Mouse (Mus musculus): Measurements from ENCODE around the gene Vstm4.

Gene Vstm4

GRCm38 (mm10) chr14:32859831-32860569, 3.4 kb downstream of the Vstm4 start:
- DNase-seq: peak in 1 of 2 experiments; percentile 24

GRCm38 (mm10) chr14:32861149-32861581, 4.6 kb downstream of the Vstm4 start:
- DNase-seq: peak; percentile 56 to 67

- DNase-seq: no peak
These were observed 5.1 kb downstream of the Vstm4 start for GRCm38 (mm10) chr14:32861656-32862055.

GRCm38 (mm10) chr14:32865331-32865730, 8.8 kb downstream of the Vstm4 start:
- no peak for DNase-seq

- DNase-seq: no peak
These were observed 15.4 kb downstream of the Vstm4 start for GRCm38 (mm10) chr14:32871963-32872362.

- DNase-seq: peak; percentile 27 to 55
These were observed 21.0 kb downstream of the Vstm4 start for GRCm38 (mm10) chr14:32877549-32877948.

GRCm38 (mm10) chr14:32880332-32880731, 23.8 kb downstream of the Vstm4 start:
- DNase-seq: no peak

GRCm38 (mm10) chr14:32881693-32882092, 25.1 kb downstream of the Vstm4 start:
- no peak for DNase-seq

- peak; percentile 31 to 69 for DNase-seq
These were observed 32.5 kb downstream of the Vstm4 start for GRCm38 (mm10) chr14:32888876-32889674.

GRCm38 (mm10) chr14:32894341-32894853, 37.8 kb downstream of the Vstm4 start:
- peak in 1 of 2 experiments; percentile 7 for DNase-seq

- DNase-seq: no peak
These were observed 38.3 kb downstream of the Vstm4 start for GRCm38 (mm10) chr14:32894878-32895277.

- DNase-seq: peak; percentile 40 to 48
These were observed 40.3 kb downstream of the Vstm4 start for GRCm38 (mm10) chr14:32896896-32897295.

GRCm38 (mm10) chr14:32903203-32903602, 46.6 kb downstream of the Vstm4 start:
- no peak for DNase-seq

GRCm38 (mm10) chr14:32906545-32906944, 50.0 kb downstream of the Vstm4 start:
- DNase-seq: no peak

GRCm38 (mm10) chr14:32909112-32909511, 52.6 kb downstream of the Vstm4 start:
- no peak for DNase-seq

GRCm38 (mm10) chr14:32911187-32911586, 54.6 kb downstream of the Vstm4 start:
- DNase-seq: no peak

- DNase-seq: peak in 1 of 2 experiments; percentile 7
These were observed 58.8 kb downstream of the Vstm4 start for GRCm38 (mm10) chr14:32915360-32915759.

GRCm38 (mm10) chr14:32917919-32918318, 61.4 kb downstream of the Vstm4 start:
- DNase-seq: no peak

- no peak for DNase-seq
These were observed 67.3 kb downstream of the Vstm4 start for GRCm38 (mm10) chr14:32923871-32924270.

- no peak for DNase-seq
These were observed 75.2 kb downstream of the Vstm4 start for GRCm38 (mm10) chr14:32931709-32932108.

GRCm38 (mm10) chr14:32932220-32932619, 75.7 kb downstream of the Vstm4 start:
- no peak for DNase-seq

GRCm38 (mm10) chr14:32934064-32934463, 77.5 kb downstream of the Vstm4 start:
- no peak for DNase-seq

GRCm38 (mm10) chr14:32939217-32939616, 82.7 kb downstream of the Vstm4 start:
- DNase-seq: no peak

GRCm38 (mm10) chr14:32947512-32947911, 91.0 kb downstream of the Vstm4 start:
- DNase-seq: no peak

All from kidney, postnatal 25 days (tissue).